Mouse (Mus musculus): Measurements from ENCODE around the gene Inpp5a.

Inpp5a gene

GRCm38 (mm10) chr7:139472865-139473549 lies 84.1 kb downstream of the Inpp5a start:
- peak; percentile 40 for DNase-seq (ENCODE audit: low read depth, low spot score)

DNA sequence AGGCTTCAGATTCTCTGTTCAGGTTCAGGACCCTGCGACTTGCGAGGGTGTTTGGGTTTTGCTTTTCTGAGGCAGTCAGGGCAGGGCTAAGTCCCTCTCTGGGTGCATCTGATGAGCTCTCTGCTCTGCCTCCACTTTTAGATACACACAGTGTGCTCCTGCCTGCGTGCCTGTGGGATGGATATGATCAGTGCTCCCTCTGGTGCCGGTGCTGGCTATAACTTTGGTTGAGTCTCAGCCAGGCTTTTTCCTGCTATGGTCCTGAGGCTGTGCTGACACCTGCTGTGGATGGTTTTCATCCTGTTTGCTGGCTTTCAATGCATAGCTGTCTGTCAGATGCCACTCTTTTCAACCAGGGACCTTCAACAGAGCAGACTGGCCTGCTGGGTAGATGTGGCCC lies 87.0 kb downstream of the Inpp5a start:
- DNase-seq (ENCODE audit: low read depth, low spot score) = no peak

GRCm38 (mm10) chr7:139476700-139477099 lies 87.8 kb downstream of the Inpp5a start:
- DNase-seq (ENCODE audit: low read depth, low spot score) = no peak

- no peak for DNase-seq (ENCODE audit: low read depth, low spot score)
These were observed 88.8 kb downstream of the Inpp5a start for GRCm38 (mm10) chr7:139477748-139478147.

DNA sequence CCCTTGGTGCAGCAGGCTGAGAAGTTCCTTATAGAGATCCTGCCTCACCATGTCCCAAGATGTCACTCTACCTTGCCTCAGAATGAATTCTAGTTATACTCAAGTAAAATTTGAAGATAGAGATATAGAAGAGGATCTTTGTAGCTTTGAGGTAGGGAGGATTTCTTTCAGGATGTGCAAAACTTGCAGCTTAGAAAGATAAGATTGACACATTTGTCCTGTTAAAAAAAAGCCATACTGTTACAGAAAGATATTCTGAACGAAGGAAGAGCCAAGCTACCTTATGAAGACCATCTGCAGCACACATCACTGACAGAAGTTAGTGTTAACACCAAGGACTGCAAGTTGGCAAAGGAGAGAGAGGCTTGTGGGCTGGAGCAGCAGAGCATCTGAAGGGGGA lies 90.2 kb downstream of the Inpp5a start:
- no peak for DNase-seq (ENCODE audit: low read depth, low spot score)

- DNase-seq (ENCODE audit: low read depth, low spot score) = no peak
These were observed 90.7 kb downstream of the Inpp5a start for GRCm38 (mm10) chr7:139479626-139480025.

- DNase-seq (ENCODE audit: low read depth, low spot score) = peak; percentile 18
These were observed 95.5 kb downstream of the Inpp5a start for GRCm38 (mm10) chr7:139484206-139484955.

DNA sequence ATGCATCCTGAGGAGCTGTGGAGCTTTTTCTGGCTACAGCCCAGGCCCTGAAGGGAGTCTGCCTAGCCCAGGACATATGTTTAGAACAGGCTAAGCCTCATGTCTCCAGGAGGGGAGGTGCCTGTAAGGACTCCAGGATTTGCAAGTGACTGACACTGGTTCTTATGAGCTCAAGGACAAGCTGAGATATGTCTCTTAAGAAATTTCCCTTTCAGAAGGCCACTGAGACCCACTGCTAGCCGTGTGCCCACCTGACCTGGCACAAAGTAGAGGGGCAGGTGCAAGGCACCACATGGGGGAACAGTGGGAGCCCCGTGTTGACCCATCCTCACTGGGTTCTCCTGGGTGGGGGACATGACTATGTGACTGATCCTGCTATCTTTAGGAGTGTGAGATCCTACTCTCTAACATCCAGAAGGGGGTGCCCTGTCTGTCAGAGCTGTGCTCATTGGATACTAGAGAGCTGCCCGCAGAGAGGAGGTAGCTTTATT lies 100.9 kb downstream of the Inpp5a start:
- no peak for DNase-seq (ENCODE audit: low read depth, low spot score)

- DNase-seq (ENCODE audit: low read depth, low spot score) = no peak
These were observed 103.4 kb downstream of the Inpp5a start for GRCm38 (mm10) chr7:139492351-139492750.

DNA sequence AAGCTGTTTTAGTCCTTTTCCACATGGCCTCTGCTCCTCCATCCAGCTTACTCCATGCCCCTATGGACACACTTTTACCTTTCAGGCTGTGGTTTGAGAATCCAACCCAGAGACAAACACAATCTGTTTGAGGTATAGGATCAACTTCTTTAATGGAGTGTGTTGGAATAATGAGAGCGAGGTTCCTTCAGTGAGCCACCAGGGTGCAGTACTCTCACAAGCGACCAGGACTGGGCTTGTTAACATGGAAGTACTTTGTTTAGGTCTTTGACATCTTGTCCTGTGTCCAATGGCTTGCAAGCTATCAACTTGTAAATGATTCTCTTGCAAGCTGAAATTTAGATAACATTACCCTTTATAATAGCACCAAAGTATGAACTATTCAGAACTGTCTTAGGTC lies 104.0 kb downstream of the Inpp5a start:
- DNase-seq (ENCODE audit: low read depth, low spot score) = no peak

GRCm38 (mm10) chr7:139495791-139496190 lies 106.9 kb downstream of the Inpp5a start:
- no peak for DNase-seq (ENCODE audit: low read depth, low spot score)

DNA sequence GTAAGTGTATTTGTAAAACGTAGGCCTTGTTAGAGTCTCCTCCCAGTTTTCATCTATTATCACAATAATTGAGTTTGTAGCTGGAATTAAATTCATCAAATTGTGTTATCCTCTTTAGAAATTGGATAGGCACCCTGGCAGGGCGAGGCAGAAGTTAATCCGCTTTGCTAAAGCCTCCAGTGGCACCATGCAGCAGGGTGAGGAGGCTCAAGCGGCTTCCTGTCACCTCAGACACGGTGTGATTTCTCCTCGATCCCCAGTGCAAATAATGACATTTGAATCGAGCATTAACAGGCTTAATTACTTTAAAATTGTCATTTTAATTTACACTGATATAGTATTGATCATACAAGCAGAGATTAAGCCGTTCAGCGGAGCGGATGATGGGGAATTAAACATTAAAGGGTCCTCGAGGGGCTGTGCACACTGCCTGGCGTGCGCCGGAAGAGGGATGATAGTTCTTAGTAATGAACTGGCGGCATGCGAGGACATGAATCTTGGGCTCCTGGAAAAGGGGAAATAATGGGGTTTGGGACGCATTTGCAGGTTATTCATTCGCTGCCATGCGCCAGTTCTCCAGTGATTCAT lies 109.2 kb downstream of the Inpp5a start:
- no peak for DNase-seq (ENCODE audit: low read depth, low spot score)

DNA sequence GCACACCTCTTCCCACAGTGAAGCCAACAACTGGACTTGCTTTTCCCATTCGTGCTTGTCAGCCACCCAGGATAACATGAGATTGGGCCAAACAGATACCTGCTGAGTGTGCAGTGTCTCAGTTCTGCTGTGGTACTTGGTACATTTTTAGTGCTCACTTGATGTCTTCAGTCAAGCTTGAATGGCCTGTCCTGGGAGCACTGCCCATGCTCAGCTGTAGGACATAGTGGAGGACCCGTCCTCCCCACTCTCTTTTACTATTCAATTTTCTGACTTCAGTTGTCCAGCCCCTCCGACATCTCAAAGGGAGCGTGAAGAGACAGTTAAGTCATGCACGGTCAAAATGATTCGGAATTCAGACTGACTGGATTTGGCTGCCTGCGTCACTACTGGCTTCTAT lies 115.2 kb downstream of the Inpp5a start:
- no peak for DNase-seq (ENCODE audit: low read depth, low spot score)

DNA sequence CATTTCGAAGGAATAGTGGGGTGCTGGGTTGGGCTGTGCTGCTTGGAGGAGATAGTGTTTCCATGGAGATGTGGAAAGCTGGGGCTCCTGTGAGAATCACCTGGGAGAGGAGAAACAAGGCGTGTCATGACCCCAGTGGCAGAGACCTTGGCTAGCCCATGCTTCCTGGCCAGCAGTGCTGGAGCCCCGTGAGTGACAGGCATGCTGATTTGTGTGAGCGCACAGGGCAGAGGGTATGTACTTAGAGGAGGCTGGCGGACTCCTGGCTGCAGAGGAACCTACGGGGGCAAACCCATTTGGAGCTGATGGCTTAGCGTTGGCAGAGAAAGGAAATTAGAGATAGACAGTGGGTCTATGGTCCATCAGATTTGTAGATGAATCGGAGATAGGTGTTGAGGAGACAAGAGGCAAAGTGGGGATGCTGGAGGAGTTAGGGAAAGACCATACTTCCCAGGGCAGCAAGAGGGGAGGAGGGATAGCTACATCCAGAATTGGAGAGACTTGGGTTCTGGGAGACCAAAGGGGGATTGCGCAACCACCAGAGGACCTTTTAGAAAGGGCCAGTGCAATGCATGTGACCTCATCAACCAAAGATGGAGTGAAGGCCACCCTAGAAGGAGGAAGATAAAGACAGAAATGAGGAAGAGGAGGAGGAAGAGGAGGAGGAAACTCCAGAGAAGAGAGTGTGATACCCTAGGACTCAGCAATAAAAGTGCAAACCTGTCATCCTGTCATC lies 117.9 kb downstream of the Inpp5a start:
- DNase-seq (ENCODE audit: low read depth, low spot score) = no peak

DNA sequence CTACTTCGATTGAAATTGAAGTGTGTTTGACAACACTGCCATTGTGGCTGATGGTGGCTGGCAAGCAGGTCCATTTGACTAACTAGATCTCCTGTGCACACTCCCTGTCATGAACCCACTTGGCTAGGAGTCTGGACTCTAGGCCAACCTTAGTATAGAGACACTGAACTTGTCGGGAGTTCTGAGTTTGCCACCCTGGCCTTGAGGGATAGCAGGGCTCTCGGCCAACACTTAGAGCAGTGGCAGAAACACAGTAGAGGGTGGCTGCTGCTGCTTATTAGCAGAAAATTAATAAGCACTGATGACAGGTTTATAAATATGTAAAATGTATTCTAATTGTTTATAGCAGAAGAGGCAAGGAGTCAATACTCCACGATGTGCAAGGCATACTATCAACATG lies 120.0 kb downstream of the Inpp5a start:
- DNase-seq (ENCODE audit: low read depth, low spot score) = no peak

DNA sequence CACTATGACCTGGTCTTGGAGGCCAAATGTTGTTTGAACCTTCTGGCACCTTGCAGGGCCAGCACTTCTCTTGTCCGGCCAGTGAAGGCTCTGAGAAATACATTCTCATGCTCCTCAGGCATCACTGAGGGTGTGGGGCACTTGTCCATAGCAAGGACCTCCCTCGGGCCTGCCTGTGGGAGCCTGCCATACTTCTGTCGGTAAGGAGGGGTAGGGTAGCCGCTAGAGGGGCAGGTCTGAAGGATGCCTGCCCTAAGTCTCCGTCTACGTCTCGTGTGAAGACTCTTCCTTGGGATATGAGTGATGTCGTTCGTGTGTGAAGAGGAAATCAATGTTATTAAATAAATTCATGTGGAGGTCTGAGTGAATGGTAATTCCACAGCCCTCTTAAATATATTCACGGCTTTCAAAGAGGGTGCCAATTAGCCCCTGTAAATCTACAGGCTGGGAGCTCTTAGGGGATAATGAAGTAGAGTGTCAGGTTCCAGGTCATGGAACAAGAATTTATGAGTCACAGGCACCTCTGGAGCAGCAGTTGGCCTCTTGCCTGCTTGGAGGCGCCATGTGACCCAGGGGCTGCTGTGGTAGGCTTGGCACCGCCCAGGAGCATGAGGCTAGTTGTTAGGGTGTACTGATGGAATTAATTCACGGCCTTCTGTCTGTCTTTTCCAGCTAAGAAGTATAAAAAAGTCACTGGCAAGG lies 127.2 kb downstream of the Inpp5a start:
- no peak for DNase-seq (ENCODE audit: low read depth, low spot score)

- DNase-seq (ENCODE audit: low read depth, low spot score) = no peak
These were observed 127.7 kb downstream of the Inpp5a start for GRCm38 (mm10) chr7:139516661-139517016.

DNA sequence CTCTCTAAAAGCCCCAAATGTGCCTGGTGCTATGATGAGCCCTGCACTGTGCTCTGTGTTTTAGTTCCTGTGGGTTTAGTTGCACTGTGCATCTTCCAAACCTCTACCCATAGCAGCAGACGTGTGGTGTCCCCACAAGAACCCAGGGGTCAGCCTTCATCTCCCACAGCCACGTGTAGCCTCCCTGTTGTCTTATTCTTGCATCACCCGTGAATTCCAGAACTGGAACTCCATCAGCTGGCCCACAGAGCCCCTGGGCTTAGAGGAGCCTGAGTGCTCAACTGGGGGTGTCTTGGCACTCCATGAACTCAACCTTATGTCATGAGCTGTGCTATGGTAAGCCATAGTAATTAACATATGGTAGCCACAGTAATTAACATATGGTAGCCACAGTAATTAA lies 129.4 kb downstream of the Inpp5a start:
- DNase-seq (ENCODE audit: low read depth, low spot score) = no peak

GRCm38 (mm10) chr7:139528309-139529076 lies 139.6 kb downstream of the Inpp5a start:
- DNase-seq (ENCODE audit: low read depth, low spot score) = no peak

- DNase-seq (ENCODE audit: low read depth, low spot score) = no peak
These were observed 140.3 kb downstream of the Inpp5a start for GRCm38 (mm10) chr7:139529208-139529607.
